Mouse (Mus musculus) forebrain, embryonic 13.5 days (tissue): ENCODE data around the gene Uqcc3. TPM values are rescaled to one million over a fixed set of nuclear protein-coding genes. Genes with fewer than 3 reads are reported as not detected.

ENCODE experiments used
- ATAC-seq: fragments of 200-750 bp; cut with Nextera tagmentation; 2 replicates; pipeline ENCODE4 v1.8.0; 2017
- H3K27ac ChIP-seq: fragments of 300-500 bp; sonication (generic); 2 replicates; pipeline ENCODE4 v1.5.1; 2015; ENCODE audit warnings: inconsistent platforms, mild to moderate bottlenecking, moderate library complexity
- H3K27me3 ChIP-seq: fragments of 300-500 bp; sonication (generic); 2 replicates; pipeline ENCODE4 v1.6.1; 2015; ENCODE audit warnings: mild to moderate bottlenecking, inconsistent platforms
- H3K36me3 ChIP-seq: fragments of 300-500 bp; sonication (generic); 2 replicates; pipeline ENCODE4 v1.6.1; 2015; ENCODE audit warnings: mild to moderate bottlenecking, inconsistent platforms; ENCODE audit not compliant: poor library complexity, severe bottlenecking
- H3K4me1 ChIP-seq: fragments of 300-500 bp; sonication (generic); 2 replicates; pipeline ENCODE4 v1.6.1; 2015; ENCODE audit warnings: inconsistent platforms
- H3K4me2 ChIP-seq: fragments of 300-500 bp; sonication (generic); 2 replicates; pipeline ENCODE4 v1.6.1; 2015; ENCODE audit warnings: inconsistent platforms, mild to moderate bottlenecking, moderate library complexity
- H3K4me3 ChIP-seq: fragments of 300-500 bp; sonication (generic); 2 replicates; pipeline ENCODE4 v1.5.1; 2015; ENCODE audit warnings: mild to moderate bottlenecking, inconsistent platforms
- H3K9ac ChIP-seq: fragments of 300-500 bp; sonication (generic); 2 replicates; pipeline ENCODE4 v1.6.1; 2015; ENCODE audit warnings: mild to moderate bottlenecking, inconsistent platforms
- H3K9me3 ChIP-seq: fragments of 300-500 bp; sonication (generic); replicated peaks from 2 replicates; pipeline ENCODE4 v1.6.1; 2016; ENCODE audit warnings: inconsistent platforms
- WGBS: fragments of 180-500 bp; shearing (Covaris S2); methylation state at CpG from one replicate; pipeline ENCODE4 v1.1.7; 2015; 5-methylcytosine and 5-hydroxymethylcytosine counted together
- polyA plus RNA-seq: library from polyadenylated mRNA; unstranded; fragments of >200 nt; fragmentation: Nextera tagmentation; extraction: Ambion mirVana; gene quantifications from 2 replicates; pipeline ENCODE4 v1.2.1, GENCODE M21; 2015

Gene Uqcc3
- polyA plus RNA-seq, 1 experiment from 2014 or later = 64.6 TPM

- WGBS = 84% methylated on average over 6 of the region's 6 CpGs
- Histone ChIP-seq H3K4me2 (no peak overlapping the region), H3K27me3 (no peaks in the 10 kb centered on the region), H3K9ac (no peak overlapping the region), H3K9me3 (no peaks in the 10 kb centered on the region), H3K4me3 (no peak overlapping the region), H3K36me3 (no peaks in the 10 kb centered on the region), H3K27ac (no peak overlapping the region), H3K4me1 (no peaks in the 10 kb centered on the region)
- no peak for ATAC-seq
Measured at GRCm38 (mm10) chr19:8864265-8864664, 16.5 kb downstream of the Uqcc3 start.

GRCm38 (mm10) chr19:8859018-8859417 lies 21.7 kb downstream of the Uqcc3 start:
- Histone ChIP-seq H3K4me2 (no peak overlapping the region), H3K36me3 (no peaks in the 10 kb centered on the region), H3K27ac (no peak overlapping the region), H3K4me3 (no peak overlapping the region), H3K27me3 (no peaks in the 10 kb centered on the region), H3K9ac (no peak overlapping the region), H3K4me1 (no peaks in the 10 kb centered on the region), H3K9me3 (no peaks in the 10 kb centered on the region)
- 10% methylated on average over 1 of the region's 1 CpGs for WGBS
- ATAC-seq = no peak

GRCm38 (mm10) chr19:8857689-8858088 lies 23.0 kb downstream of the Uqcc3 start:
- no peak overlapping the region for H3K27ac ChIP-seq
- H3K27me3 ChIP-seq = no peaks in the 10 kb centered on the region
- H3K36me3 ChIP-seq = no peaks in the 10 kb centered on the region
- no peak overlapping the region for H3K4me2 ChIP-seq
- no peaks in the 10 kb centered on the region for H3K9me3 ChIP-seq
- H3K4me3 ChIP-seq = no peak overlapping the region
- H3K4me1 ChIP-seq = no peaks in the 10 kb centered on the region
- no peak overlapping the region for H3K9ac ChIP-seq
- no peak for ATAC-seq
- WGBS = 42% methylated on average over 4 of the region's 4 CpGs

- H3K4me3 ChIP-seq = no peak overlapping the region
- H3K27ac ChIP-seq = no peak overlapping the region
- no peak for ATAC-seq
- H3K9ac ChIP-seq = no peak overlapping the region
- peaks cover 9% of the 10 kb centered on the region for H3K36me3 ChIP-seq
- no peaks in the 10 kb centered on the region for H3K9me3 ChIP-seq
- H3K4me2 ChIP-seq = no peak overlapping the region
- 0 out of 2 replicates have a peak, but pooled peaks cover 3% of the 10 kb centered on the region for H3K4me1 ChIP-seq
- WGBS = 87% methylated on average over 3 of the region's 3 CpGs
- H3K27me3 ChIP-seq = no peaks in the 10 kb centered on the region
Measured at GRCm38 (mm10) chr19:8853117-8853516, 27.6 kb downstream of the Uqcc3 start.

- Histone ChIP-seq H3K4me1 (0 out of 2 replicates have a peak, but pooled peaks cover 3% of the 10 kb centered on the region), H3K9me3 (no peaks in the 10 kb centered on the region), H3K27me3 (no peaks in the 10 kb centered on the region), H3K27ac (no peak overlapping the region), H3K4me3 (no peak overlapping the region), H3K9ac (no peak overlapping the region), H3K36me3 (peaks cover 16% of the 10 kb centered on the region), H3K4me2 (no peak overlapping the region)
- ATAC-seq = no peak
- 67% methylated on average over 10 of the region's 10 CpGs for WGBS
Measured at GRCm38 (mm10) chr19:8852236-8852928, 28.3 kb downstream of the Uqcc3 start.

- Histone ChIP-seq H3K4me2 (no peak overlapping the region), H3K4me1 (0 out of 2 replicates have a peak, but pooled peaks cover 3% of the 10 kb centered on the region), H3K4me3 (no peak overlapping the region), H3K9me3 (no peaks in the 10 kb centered on the region), H3K27me3 (no peaks in the 10 kb centered on the region), H3K27ac (no peak overlapping the region), H3K9ac (no peak overlapping the region), H3K36me3 (peaks cover 24% of the 10 kb centered on the region)
- no peak for ATAC-seq
- WGBS = 47% methylated on average over 7 of the region's 7 CpGs
Measured at GRCm38 (mm10) chr19:8851639-8852038, 29.1 kb downstream of the Uqcc3 start.

- peaks cover 35% of the 10 kb centered on the region for H3K36me3 ChIP-seq
- no peaks in the 10 kb centered on the region for H3K9me3 ChIP-seq
- no peak within 1 kb of the TSS for H3K4me3 ChIP-seq
- 0 out of 2 replicates have a peak, but pooled peaks cover 3% of the 10 kb centered on the region for H3K4me1 ChIP-seq
- ATAC-seq = no peak
- H3K4me2 ChIP-seq = no peak within 1 kb of the TSS
- peak within 1 kb of the TSS; percentile 8; the same call in 1 of the 2 replicates for H3K9ac ChIP-seq
- no peaks in the 10 kb centered on the region for H3K27me3 ChIP-seq
- WGBS = 36% methylated on average over 7 of the region's 7 CpGs
- no peak within 1 kb of the TSS for H3K27ac ChIP-seq
Measured at GRCm38 (mm10) chr19:8850402-8850901, 30.3 kb downstream of the Uqcc3 start, which contains the start of gene Lrrn4cl. TSS of gene Lrrn4cl (plus strand) at chr19:8850768.

GRCm38 (mm10) chr19:8848356-8848755 lies 32.4 kb downstream of the Uqcc3 start:
- H3K4me3 ChIP-seq = no peak overlapping the region
- H3K36me3 ChIP-seq = peaks cover 40% of the 10 kb centered on the region
- 70% methylated on average over 5 of the region's 5 CpGs for WGBS
- no peaks in the 10 kb centered on the region for H3K27me3 ChIP-seq
- ATAC-seq = no peak
- H3K27ac ChIP-seq = no peak overlapping the region
- no peak overlapping the region for H3K9ac ChIP-seq
- no peak overlapping the region for H3K4me2 ChIP-seq
- 0 out of 2 replicates have a peak, but pooled peaks cover 3% of the 10 kb centered on the region for H3K4me1 ChIP-seq
- H3K9me3 ChIP-seq = no peaks in the 10 kb centered on the region

GRCm38 (mm10) chr19:8844371-8845129 lies 36.2 kb downstream of the Uqcc3 start:
- WGBS = 69% methylated on average over 5 of the region's 5 CpGs
- Histone ChIP-seq H3K27ac (no peak overlapping the region), H3K4me3 (no peak overlapping the region), H3K4me1 (peaks cover 17% of the 10 kb centered on the region), H3K36me3 (peaks cover 50% of the 10 kb centered on the region), H3K27me3 (no peaks in the 10 kb centered on the region), H3K9me3 (no peaks in the 10 kb centered on the region), H3K9ac (no peak overlapping the region), H3K4me2 (no peak overlapping the region)
- ATAC-seq = no peak

GRCm38 (mm10) chr19:8842961-8843360 lies 37.8 kb downstream of the Uqcc3 start:
- no peak overlapping the region for H3K4me2 ChIP-seq
- no peak overlapping the region for H3K4me3 ChIP-seq
- peaks cover 27% of the 10 kb centered on the region for H3K4me1 ChIP-seq
- H3K27ac ChIP-seq = no peak overlapping the region
- no peak for ATAC-seq
- peaks cover 40% of the 10 kb centered on the region for H3K36me3 ChIP-seq
- peak overlapping the region; percentile 46; the same call in 1 of the 2 replicates for H3K9ac ChIP-seq
- no peaks in the 10 kb centered on the region for H3K27me3 ChIP-seq
- WGBS = 83% methylated on average over 6 of the region's 6 CpGs
- H3K9me3 ChIP-seq = no peaks in the 10 kb centered on the region

- H3K9me3 ChIP-seq = no peaks in the 10 kb centered on the region
- no peak for ATAC-seq
- H3K4me1 ChIP-seq = peaks cover 27% of the 10 kb centered on the region
- peak overlapping the region; percentile 65 for H3K4me3 ChIP-seq
- peak overlapping the region; percentile 83 for H3K4me2 ChIP-seq
- WGBS = 87% methylated on average over 7 of the region's 7 CpGs
- peak overlapping the region; percentile 90 for H3K9ac ChIP-seq
- no peak overlapping the region; the same call in 1 of the 2 replicates for H3K27ac ChIP-seq
- peaks cover 24% of the 10 kb centered on the region for H3K36me3 ChIP-seq
- H3K27me3 ChIP-seq = no peaks in the 10 kb centered on the region
Measured at GRCm38 (mm10) chr19:8841012-8841411, 39.7 kb downstream of the Uqcc3 start.
